Mouse (Mus musculus): Measurements from ENCODE around the gene Epyc. TPM values are rescaled to one million over a fixed set of nuclear protein-coding genes. Genes with fewer than 3 reads are reported as not detected.

Gene Epyc
- total RNA-seq (2015; ENCODE audit: low replicate concordance) (not detected in 2 replicates), total RNA-seq (2017; ENCODE audit: low replicate concordance) (not detected in 2 replicates)

DNA sequence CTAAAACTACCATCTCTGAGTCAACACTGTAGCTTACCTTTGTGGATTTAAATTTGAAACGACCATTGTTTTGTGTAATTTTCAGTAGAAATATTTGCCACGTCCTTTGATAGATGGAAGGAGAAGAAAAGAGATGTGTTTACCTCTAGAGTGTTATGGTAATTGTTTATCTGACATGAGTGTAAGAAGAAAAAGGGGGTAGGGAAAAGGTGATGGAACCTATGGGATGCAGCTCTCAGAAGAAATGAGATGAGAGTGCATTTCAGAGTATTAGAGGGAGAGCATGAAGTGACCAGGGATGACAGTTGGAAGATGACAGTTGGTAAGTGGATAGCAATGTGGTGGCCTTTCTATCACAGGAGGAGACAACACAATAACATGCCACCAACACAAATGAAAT, at the start of gene Epyc:
Gene Epyc (plus strand): TSS at position 301 of the 400 bp plus-strand sequence.
- no peak for ATAC-seq (replicated peaks; ENCODE audit: low FRiP score, poor library complexity, severe bottlenecking)

DNA sequence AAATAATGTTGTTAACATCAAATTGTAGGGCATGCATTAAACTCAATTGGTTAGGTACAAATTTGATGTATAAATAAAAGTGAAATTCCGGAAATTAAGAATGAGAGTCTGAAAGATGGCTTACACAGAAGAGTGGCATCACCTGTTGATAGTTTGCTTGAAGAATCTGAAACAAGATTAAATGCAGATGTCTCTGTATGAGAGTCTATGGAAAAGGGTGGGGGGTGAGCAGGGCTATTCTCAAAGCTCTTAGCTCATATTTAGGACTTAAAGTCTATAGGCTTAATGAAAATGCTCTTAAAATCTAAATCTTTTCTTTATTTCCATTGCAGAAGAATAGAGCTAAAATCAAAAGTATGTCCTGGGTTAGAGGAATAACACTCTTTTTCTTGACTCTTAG, 48.2 kb upstream of the Epyc start:
- ATAC-seq (replicated peaks; ENCODE audit: low FRiP score, poor library complexity, severe bottlenecking), result no peak

DNA sequence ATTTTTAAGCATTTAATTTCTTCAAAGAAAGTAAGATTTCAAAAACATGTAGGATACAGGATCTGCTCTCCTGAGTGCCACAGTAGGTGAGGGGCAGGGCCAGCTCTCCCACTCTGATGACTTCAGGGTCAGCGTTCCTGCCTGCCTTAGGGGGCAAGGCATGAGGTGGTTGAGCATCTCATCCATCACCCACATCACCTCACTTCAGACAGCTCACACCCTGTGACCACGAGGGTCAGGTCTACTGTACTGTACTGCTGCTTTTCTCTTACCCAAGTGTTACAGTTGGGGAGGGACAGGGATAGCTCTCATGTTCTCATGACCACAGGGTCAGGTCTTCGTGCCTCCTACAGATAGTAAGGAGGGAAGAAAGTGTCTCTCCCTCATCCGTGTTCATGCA, 42.1 kb upstream of the Epyc start:
- no peak for ATAC-seq (replicated peaks; ENCODE audit: low FRiP score, poor library complexity, severe bottlenecking)

DNA sequence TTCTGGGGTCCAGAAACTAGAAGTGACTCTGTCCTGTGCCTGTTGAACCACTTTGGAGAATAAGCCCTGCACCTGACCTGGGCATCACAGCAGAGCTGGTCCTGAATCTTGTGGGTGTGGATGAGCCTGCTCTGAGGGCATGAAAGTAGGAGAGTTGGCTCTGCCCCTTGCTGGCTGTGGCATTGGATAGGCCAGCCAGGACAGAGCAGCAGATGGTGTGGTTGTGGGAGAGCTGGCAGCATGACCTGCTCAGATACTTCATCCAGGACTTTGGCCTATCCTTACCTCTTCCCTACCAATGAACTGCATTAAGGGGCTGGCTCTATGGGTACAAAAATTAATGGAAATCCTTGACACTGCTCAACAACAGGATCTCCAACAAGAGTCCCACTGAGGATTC, 40.6 kb upstream of the Epyc start:
- ATAC-seq (replicated peaks; ENCODE audit: low FRiP score, poor library complexity, severe bottlenecking), result no peak

DNA sequence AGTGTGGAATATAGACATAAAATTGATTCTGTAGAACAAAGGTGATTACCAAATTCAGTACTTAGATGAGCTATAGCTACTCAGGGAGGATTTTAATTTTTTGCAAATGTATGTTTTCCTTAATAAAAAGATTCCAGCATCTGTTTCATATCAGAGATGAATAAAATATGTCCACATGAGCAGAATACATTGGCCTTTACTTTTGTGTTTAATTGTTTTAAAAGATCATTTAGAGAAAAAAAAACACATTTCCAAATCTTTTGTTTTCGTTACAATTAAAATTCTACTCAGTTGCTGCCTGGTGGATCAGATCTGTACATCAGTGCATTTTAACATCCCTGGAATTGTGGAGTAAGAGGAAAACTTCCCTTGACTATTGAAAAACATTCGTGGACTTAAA, 37.3 kb upstream of the Epyc start, which contains the start of gene Kera:
Gene Kera (plus strand): TSS at position 301 of the 400 bp plus-strand sequence.
- no peak for ATAC-seq (replicated peaks; ENCODE audit: low FRiP score, poor library complexity, severe bottlenecking)

DNA sequence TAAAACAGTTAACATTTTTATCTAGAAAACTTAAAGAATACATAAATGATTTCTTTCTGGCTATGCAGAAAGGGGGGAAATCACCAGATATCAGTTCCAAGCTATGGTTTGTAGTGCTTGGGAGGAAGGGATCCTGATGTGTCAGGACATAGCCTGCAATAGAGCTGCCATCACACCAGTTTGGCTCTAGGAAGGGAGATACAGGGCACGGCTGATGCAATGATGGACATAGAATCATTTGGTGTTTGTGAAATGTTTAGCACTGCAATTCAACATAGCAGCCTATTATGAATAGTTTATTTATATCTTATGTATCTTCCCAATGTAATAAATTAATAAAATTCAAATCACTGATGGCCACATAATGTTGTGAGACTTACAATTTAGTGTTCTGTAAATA, 21.5 kb upstream of the Epyc start:
- no peak for ATAC-seq (replicated peaks; ENCODE audit: low FRiP score, poor library complexity, severe bottlenecking)

DNA sequence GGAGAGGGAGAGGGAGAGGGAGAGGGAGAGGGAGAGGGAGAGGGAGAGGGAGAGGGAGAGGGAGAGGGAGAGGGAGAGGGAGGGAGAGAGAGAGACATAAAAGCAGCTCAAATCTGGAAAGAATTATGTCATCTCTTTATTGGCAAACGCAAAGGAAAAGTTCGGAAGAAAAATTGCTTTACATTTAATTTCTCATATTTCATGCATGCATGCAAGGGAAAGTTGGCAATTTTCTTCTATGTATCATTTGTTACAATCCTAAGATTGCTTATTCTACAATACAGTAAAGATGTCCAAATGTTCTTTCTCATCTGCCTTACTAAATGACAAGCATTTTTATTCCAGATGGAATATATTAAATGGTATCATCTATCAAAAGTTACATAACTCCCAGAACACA, 19.5 kb upstream of the Epyc start:
- no peak for ATAC-seq (replicated peaks; ENCODE audit: low FRiP score, poor library complexity, severe bottlenecking)

DNA sequence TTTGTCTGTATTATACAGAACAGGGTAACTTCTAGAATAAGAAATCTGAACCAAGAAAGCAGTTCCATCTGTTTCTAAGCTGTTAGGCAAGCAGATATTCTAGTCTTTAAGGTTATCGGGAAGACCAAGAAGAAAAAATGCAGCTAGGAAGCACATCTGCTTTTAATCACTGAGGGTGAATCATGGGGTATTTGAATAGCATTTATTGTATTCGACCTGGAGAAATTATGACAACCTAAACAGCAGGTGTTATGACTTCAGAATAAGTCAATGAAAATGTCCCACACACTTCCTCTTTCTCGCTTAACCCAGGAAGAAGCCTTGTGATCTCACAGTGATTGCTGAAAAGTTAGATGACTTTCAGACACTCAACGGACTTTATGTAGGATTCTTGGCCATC, 18.8 kb upstream of the Epyc start:
- ATAC-seq (replicated peaks; ENCODE audit: low FRiP score, poor library complexity, severe bottlenecking), result no peak

DNA sequence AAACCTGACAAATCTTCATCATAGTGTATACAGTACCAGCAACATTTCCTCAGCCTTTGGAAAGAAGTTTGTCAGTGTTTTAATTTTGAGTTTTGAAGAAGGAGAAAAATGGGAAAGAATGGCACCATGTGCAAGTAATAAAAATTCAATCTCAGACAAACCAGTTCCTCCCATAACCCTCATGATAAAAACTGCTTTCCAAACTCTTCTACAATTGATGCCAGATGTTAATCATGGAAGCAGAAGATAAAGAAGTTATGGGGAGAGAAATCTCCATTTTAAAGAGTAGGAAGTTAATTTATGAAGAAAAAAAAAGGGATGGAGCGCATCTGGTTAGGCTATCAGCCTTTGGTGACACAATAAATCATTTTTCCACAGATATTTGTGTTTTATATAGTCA, 17.3 kb upstream of the Epyc start:
- no peak for ATAC-seq (replicated peaks; ENCODE audit: low FRiP score, poor library complexity, severe bottlenecking)

DNA sequence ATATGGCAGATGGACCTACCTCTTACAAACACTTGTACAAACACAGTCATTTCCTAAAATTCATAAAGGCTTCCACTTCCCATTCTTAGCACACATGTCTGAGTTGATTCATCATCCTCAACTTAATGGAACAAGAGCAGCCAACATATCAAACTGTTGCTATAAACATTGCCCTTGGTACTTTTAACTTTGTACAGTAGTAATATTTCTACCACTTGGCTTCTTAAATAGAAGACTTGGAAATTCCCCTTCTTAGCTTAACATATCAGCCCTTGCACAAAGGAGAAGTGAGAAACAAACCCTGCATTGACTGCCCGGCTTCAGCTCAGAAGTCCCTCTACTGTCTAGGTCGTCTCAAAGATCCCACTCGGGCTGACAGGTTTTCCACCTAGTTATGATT, 12.8 kb upstream of the Epyc start:
- ATAC-seq (replicated peaks; ENCODE audit: low FRiP score, poor library complexity, severe bottlenecking), result no peak

DNA sequence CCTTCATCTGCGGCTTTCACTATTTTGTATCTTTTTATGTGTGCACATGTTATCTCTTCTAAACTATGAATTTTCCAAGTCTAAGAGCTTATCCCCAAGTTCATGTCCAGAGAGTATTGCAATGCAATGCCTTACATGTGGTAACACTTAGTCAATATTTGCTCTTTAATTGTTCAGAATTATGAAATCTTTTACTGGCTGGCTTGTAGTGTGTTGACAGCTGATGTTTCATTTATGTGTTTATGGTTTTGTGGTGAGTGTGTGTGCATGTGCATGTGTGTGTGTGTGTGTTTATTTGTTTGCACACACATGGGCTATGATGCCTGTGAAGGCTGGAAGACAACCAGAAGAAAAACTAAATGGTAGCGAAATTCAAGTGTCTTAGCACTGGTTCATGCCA, 1.9 kb upstream of the Epyc start:
- no peak for ATAC-seq (replicated peaks; ENCODE audit: low FRiP score, poor library complexity, severe bottlenecking)

DNA sequence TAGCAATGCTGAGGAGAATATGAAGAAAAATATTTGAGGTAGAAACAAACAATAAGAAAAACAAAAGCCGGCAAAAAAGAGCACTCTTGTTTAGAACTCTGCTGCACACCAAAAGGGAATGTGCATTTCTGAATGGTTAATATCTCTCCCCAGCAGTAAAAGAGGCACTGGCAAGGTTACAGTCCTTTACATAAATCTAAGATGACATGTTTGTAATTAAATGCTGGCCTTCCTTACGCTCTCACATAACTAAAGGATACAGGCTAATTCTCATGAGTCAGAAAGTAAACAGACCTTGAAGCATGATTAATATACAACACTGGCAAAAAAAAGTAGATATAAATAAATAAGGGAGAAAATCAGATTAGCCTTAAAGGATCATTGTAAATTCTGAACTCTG, 6.5 kb downstream of the Epyc start:
- no peak for ATAC-seq (replicated peaks; ENCODE audit: low FRiP score, poor library complexity, severe bottlenecking)

DNA sequence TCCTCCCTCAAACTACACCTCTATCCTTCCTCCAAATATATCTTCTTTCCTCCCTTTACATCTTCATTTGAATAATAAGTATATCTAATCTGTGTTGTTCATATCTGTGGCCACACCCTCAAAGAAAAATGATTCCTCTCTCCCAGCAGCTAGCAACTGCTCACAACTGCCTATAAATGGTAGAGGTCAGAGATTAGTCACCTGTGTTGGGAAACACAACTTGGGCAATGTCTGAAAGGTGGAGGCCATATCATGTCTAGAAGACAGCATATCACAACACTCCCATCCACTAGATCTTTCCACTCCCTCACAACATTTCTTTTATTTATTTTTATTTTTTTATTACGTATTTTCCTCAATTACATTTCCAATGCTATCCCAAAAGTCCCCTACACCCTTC, 15.6 kb downstream of the Epyc start:
- ATAC-seq (replicated peaks; ENCODE audit: low FRiP score, poor library complexity, severe bottlenecking), result no peak

DNA sequence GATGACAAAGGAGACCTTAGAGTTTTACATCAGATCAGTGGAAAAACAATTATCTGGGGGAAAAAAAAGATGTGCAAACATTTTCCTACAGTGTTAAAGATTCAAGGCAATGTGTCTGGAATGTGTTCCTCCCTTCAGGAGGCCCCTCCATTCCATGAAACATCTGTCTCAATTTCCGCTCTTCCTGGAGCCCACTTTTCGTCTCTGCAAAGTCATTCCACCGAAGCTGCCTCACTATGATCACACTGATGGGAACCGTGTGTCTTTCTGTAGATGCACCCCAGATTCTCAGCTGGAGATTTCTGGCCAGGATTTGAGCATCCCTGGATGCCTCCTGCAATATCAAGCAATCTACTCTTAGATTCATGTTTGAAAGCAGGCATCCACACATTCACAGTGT, 24.8 kb downstream of the Epyc start:
- ATAC-seq (replicated peaks; ENCODE audit: low FRiP score, poor library complexity, severe bottlenecking), result no peak

DNA sequence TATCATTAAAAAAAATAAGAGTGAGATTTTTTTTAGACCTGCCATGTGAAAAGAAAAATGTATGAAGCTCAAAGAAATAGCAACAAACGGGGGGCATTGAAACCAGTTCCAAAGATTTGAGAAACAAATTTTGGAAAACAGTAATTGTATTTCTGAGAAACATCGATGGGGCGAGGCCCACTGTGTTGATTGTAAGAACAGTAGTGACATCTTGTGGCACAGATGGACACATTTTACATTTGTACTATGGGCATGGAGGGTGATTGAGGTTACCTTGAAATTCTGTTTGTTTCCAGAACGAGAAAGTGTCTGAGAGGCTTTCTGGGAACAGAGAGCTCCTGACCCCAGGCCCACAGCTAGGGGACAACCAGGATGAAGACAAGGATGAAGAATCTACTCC, 26.3 kb downstream of the Epyc start:
- ATAC-seq (replicated peaks; ENCODE audit: low FRiP score, poor library complexity, severe bottlenecking), result no peak

DNA sequence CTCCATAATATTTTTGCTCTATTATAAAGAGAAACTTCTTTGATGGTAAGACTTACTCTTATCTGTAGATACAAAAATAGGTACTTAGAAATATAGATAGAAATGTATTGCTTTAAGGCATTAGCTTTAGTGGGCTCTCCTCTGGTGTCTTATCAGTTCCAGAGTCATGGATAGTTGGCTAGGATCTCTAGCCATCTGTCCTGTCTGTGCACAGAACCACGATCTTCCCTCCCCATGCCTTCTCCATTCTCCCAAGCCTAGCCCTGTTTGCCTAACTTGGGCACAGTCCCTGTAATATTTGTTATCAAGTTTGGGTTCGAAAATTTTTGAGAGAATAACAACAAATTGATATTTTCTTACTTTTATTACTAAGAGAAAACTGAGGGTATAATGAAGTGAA, 29.4 kb downstream of the Epyc start:
- no peak for ATAC-seq (replicated peaks; ENCODE audit: low FRiP score, poor library complexity, severe bottlenecking)

DNA sequence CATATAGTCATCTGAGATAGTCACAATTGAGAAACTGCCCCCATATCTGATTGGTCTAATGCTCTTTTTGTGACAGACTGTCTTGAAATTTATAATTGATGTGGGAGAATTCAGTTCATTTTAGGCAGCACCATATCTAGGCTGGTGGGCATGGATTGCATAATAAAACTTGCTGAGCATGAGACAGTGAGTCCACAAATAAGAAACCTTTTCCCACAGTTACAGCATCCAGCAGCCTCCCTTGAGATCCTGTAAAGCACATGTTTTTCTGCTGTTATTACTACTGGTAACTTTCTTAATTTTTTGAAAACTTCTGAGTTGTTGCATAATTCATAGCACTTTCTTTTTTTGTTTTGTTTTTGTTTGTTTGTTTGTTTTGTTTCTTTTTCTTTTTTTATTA, 39.1 kb downstream of the Epyc start:
- ATAC-seq (replicated peaks; ENCODE audit: low FRiP score, poor library complexity, severe bottlenecking), result no peak

DNA sequence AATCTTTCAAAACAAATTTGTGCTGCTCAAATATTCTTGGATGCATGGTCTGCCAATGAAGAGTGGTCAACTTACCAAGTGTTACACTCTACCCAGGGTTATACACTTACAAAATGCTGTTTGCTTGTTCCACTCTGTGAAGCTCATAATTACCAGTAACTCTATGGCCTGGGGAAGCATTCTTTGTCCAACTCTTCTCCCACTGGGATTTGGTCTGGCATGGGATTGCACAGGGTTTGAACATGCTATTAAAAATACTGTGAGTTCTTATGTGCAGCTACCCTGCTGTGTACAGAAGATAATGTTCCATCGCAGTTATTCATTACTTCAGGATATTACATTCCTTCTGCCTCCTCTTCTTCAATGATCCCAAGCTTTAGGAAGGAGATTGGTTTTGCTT, 43.3 kb downstream of the Epyc start:
- no peak for ATAC-seq (replicated peaks; ENCODE audit: low FRiP score, poor library complexity, severe bottlenecking)

DNA sequence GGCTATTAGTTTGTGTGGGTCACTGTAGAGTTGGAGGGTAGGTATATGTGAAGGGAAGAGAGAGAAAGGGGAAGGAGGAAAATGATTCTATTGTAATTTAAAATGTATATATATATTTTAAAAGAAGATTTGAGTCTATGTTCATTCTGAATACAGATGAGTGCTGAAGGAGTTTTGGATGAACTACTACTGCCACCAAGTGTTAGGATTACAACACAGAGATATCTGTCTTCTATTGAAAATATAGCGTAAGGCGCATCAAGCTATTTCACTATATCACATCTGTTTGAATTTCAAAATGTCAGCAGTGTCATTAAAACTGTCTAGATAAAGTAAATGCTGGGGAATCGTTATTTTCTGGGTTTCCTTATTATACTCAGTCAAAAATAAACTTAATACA, 45.6 kb downstream of the Epyc start:
- no peak for ATAC-seq (replicated peaks; ENCODE audit: low FRiP score, poor library complexity, severe bottlenecking)

DNA sequence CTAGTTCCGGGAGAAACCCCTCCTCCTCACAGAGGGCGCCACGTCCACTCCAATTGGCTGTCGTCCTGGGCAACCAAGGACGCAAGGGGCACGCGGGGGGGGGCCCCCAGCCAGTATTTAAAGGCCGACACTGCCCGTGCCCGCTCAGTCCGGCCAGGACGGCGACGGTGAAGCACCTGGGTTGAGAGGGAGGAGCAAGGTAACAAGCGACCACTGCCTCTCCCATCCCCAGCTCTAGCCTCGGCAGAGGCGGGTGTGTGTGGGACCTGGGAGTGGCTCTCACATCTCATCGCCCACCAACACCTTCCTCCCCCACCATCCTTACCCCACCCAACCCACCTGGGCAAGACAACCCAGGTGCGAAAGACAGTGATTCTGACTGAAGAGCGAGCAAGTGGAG, 49.0 kb downstream of the Epyc start, which contains the start of gene Ccer1:
Gene Ccer1 (plus strand): TSS at position 147 of the 400 bp plus-strand sequence.
- no peak for ATAC-seq (replicated peaks; ENCODE audit: low FRiP score, poor library complexity, severe bottlenecking)

DNA sequence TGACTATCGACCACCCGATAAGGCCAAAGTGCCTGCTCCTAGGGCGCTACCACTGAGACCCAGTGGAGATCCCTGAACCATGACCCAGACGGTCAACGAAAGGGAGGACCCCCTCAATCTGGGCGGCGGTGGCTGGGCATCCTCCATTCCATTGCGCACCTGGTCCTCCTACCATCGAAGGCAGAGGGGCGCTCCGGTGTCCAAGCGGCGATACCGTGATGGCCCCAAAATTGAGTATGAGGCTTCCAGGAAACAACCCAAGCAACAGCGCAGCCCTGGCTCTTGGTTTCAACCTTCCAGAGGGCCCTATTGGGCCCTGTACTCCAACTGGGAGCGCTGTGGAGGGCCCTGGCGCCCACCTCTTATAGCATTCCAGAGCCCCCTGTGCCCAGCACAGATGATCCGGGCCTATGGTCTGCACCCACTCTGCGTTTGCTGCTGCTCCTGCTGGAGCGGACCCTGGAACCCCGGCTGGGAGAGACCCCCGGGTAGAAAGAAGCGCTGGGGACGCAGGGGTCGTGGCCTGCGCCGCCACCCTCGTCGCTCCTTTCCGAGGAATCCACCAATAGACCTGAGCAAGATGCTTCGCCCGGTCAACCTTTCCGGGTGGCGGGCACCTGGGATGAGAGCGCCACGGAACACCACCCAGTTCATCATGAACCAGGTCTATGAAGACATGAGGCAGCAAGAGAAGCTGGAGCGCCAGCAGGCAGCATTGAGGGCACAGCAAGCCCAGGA, 49.7 kb downstream of the Epyc start:
- ATAC-seq (replicated peaks; ENCODE audit: low FRiP score, poor library complexity, severe bottlenecking), result no peak

DNA sequence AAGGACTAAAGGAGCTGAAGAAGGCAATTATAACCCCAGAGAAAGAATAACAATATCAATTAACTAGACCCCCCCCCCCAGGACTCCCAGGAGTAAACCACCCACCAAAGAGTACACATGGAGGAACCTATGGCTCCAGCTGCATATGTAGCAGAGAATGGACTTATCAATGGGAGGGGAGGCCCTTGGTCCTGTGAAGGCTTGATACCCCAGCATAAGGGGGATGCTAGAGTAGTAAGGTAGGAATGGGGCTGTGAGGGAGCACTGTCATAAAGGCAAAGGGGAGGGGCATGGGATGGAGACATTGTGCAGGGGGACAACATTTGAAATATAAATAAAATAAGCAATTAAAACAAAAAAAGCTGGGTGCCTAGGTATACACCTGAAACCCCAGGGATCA, 58.5 kb downstream of the Epyc start:
- no peak for ATAC-seq (replicated peaks; ENCODE audit: low FRiP score, poor library complexity, severe bottlenecking)

Data from erythroblast, adult 5-6 weeks (primary cell).